Mouse (Mus musculus) T-helper 2 cell (primary cell): ENCODE measurements at regions not wholly inside any gene's neighbourhood (a gene's known extent, or its start where the extent isn't known, plus 50 kb on each side); places are given as distances from the start of the nearest gene placed in this dataset.

Experiments
- in situ Hi-C: fragments of 300-600 bp; cut with MboI, MseI; formaldehyde crosslinking; loops from one replicate; pipeline ENCODE4 v1.15.1; 2025; ENCODE audit warnings: high pct_unique_total_duplicates

DNA sequence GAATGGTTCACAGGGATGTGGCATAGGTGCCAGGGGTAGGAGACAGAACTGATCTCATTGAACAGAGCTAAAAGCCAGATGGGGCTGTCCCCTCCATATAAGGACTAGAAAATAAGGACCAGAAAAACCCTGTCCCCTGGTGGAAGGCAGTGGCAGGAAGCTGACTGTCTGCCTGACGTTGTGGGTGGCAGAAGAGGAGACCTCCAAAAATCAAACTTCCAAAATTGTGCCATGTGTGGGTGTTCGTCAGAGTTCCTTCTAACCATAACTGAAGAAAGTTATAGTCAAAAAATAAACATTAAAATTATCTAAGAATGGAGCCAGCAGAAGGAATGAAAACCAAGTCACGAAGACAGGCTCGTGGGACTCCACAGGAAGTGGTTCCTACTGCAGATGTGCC, 129.2 kb downstream of the Mtx3 start:
- in situ Hi-C loops = no loop called here

DNA sequence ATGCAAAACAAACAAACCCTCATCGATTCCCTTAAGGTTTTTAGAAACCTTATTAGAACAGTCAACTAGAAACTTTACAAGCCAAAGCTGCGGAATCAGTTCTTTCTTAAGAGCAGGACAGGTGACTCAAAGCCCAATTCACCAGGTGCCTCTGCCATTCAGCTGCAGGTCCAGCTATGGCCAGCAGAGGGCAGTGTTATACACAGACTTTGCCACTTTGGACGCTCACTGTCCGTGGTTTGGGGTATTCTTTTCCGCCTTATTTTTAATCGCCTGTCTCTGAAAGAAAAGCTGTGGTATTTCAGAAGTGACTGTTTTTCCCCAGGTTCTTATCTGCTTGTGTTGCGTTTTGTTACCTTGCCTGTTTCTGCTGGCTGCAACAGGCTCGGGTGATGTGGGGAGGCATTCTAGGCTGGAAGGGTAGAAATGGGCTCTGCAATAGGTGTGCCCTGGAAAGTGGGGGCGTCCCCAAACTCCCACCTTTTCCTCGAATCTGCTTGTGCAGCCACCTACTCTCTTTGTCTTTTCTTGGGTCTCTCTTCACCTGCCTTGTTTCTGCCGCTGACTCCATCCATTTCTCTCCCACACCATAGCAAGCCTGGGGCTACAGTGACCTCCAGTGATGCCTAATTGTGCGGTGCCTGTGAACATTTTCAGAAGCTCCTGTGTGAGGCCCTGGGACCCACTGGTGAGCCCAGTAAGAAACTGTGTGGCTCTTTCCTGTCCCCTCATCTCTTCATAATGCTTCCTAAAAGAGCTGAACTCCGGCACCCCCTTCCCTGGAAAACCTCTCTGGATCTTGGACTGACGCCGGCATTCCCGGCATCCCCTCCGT, 142.4 kb downstream of the Mtx3 start:
- in situ Hi-C loops = loop anchor here (10.0 kb wide), 1 partner anchor 258 kb away; no protein-coding TSS in a partner anchor

DNA sequence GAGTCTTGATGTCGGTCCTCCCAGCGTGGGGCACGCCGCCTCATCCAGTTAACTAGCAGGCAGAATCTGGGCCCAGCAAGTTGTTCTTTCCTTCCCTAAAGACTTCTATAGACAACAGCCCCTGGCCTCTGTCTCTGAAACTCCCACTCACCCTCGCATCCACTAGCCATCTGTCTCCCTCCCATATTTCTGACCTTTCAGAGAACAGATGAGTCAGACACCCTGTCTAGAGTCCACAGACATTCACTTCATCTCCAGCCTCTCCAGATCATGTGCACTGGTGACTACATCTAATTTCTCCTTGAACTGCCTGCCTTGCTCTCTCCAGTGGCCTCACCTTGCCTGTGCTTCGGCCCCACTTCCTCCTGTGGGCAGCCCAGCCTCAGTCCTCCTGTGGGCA, 143.1 kb downstream of the Mtx3 start:
- in situ Hi-C loops = loop anchor here (10.0 kb wide), 1 partner anchor 257 kb away; no protein-coding TSS in a partner anchor

DNA sequence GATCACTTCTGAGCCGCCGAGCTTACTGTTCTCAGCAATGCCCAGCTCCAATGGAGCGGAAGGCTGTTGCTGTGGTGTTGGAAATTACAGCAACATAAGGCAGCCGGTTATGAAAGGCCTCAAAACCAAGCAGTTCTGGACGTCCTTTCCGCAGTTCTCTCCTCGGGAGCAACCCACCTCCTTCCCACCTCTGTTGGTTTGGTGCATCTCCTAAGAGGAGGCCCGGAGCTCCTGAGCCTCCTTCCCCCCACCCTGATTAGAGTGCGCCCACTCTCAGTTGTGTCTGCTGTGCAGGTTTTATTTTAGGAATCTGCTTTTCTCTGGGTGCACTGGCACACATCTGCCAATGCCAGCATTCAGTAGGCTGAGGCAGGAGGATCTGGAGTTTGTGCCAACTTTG, 144.0 kb downstream of the Mtx3 start:
- in situ Hi-C loops = loop anchor here (10.0 kb wide), 1 partner anchor 256 kb away; no protein-coding TSS in a partner anchor

DNA sequence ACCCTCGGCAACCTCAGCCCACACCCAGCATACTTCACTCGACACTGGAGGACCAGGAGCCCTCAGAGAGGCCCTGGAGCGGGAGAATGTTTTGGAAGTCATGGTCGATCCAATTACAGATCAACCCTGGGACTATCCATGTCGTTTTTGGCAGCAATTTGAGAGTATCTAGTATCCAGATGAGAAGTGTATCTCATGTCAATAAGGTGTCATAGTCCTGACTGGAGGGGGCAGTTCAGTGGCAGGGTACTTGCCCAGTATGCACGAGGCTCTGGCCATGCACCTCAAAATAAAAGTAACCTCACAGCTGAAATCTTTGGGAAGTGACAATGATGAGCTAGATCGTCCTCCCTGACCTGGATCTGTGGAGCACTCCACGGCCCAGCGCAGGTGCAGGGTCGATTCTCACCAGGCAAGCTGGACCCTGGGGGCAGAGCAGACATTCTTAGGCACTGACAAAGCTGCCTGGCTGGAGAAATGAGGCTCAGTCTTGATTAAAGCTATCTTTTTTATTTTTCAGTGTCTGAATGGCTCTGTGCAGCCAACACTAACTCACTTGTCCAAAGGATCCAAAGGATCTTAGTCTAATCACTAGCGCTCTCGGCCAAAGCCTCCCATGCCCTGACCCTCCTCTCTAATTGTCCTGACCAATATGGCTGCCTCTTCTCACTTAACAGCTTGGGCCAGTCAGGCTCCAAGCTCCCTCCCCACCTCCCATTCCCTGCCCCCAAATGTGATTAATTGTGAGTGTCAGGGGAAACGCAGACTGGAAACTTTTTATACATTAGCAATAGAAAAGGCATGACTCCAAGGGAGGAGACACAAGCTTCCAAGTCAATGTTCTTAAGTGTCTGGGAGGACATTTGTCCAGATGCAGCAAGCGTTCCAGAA, 146.0 kb downstream of the Mtx3 start:
- in situ Hi-C loops = no loop called here
